Mouse (Mus musculus): ENCODE measurements at regions not wholly inside any gene's neighbourhood (a gene's known extent, or its start where the extent isn't known, plus 50 kb on each side); places are given as distances from the start of the nearest gene placed in this dataset.

GRCm38 (mm10) chr5:111594111-111594510, 139.6 kb upstream of the Gm26897 start:
- in situ Hi-C loops (cut with MboI; ENCODE audit: low sequenced_read_pairs): no loop called here

GRCm38 (mm10) chr5:111595438-111595837, 138.3 kb upstream of the Gm26897 start:
- in situ Hi-C loops (cut with MboI; ENCODE audit: low sequenced_read_pairs): no loop called here

GRCm38 (mm10) chr5:111597733-111598132, 136.0 kb upstream of the Gm26897 start:
- in situ Hi-C loops (cut with MboI; ENCODE audit: low sequenced_read_pairs): no loop called here

- in situ Hi-C loops (cut with MboI; ENCODE audit: low sequenced_read_pairs): no loop called here
These were observed 131.8 kb upstream of the Gm26897 start for GRCm38 (mm10) chr5:111601711-111602521.

GRCm38 (mm10) chr5:111613687-111614086, 120.0 kb upstream of the Gm26897 start:
- in situ Hi-C loops (cut with MboI; ENCODE audit: low sequenced_read_pairs): no loop called here

- in situ Hi-C loops (cut with MboI; ENCODE audit: low sequenced_read_pairs): no loop called here
These were observed 113.8 kb upstream of the Gm26897 start for GRCm38 (mm10) chr5:111619974-111620373.

GRCm38 (mm10) chr5:111620626-111621025, 113.1 kb upstream of the Gm26897 start:
- in situ Hi-C loops (cut with MboI; ENCODE audit: low sequenced_read_pairs): no loop called here

GRCm38 (mm10) chr5:111622481-111622880, 111.2 kb upstream of the Gm26897 start:
- in situ Hi-C loops (cut with MboI; ENCODE audit: low sequenced_read_pairs): no loop called here

- in situ Hi-C loops (cut with MboI; ENCODE audit: low sequenced_read_pairs): no loop called here
These were observed 107.4 kb upstream of the Gm26897 start for GRCm38 (mm10) chr5:111626273-111626798.

GRCm38 (mm10) chr5:111630313-111630844, 103.3 kb upstream of the Gm26897 start:
- in situ Hi-C loops (cut with MboI; ENCODE audit: low sequenced_read_pairs): no loop called here

- in situ Hi-C loops (cut with MboI; ENCODE audit: low sequenced_read_pairs): no loop called here
These were observed 102.1 kb upstream of the Gm26897 start for GRCm38 (mm10) chr5:111631572-111632161.

- in situ Hi-C loops (cut with MboI; ENCODE audit: low sequenced_read_pairs): no loop called here
These were observed 98.6 kb upstream of the Gm26897 start for GRCm38 (mm10) chr5:111635092-111635491.

- in situ Hi-C loops (cut with MboI; ENCODE audit: low sequenced_read_pairs): no loop called here
These were observed 96.8 kb upstream of the Gm26897 start for GRCm38 (mm10) chr5:111636969-111637368.

GRCm38 (mm10) chr5:111638306-111638705, 95.4 kb upstream of the Gm26897 start:
- in situ Hi-C loops (cut with MboI; ENCODE audit: low sequenced_read_pairs): no loop called here

GRCm38 (mm10) chr5:111639476-111640287, 94.0 kb upstream of the Gm26897 start:
- in situ Hi-C loops (cut with MboI; ENCODE audit: low sequenced_read_pairs): no loop called here

GRCm38 (mm10) chr5:111640976-111641375, 92.7 kb upstream of the Gm26897 start:
- in situ Hi-C loops (cut with MboI; ENCODE audit: low sequenced_read_pairs): no loop called here

GRCm38 (mm10) chr5:111641685-111642084, 92.0 kb upstream of the Gm26897 start:
- in situ Hi-C loops (cut with MboI; ENCODE audit: low sequenced_read_pairs): no loop called here

- in situ Hi-C loops (cut with MboI; ENCODE audit: low sequenced_read_pairs): no loop called here
These were observed 89.6 kb upstream of the Gm26897 start for GRCm38 (mm10) chr5:111644142-111644541.

- in situ Hi-C loops (cut with MboI; ENCODE audit: low sequenced_read_pairs): no loop called here
These were observed 88.9 kb upstream of the Gm26897 start for GRCm38 (mm10) chr5:111644788-111645187.

- in situ Hi-C loops (cut with MboI; ENCODE audit: low sequenced_read_pairs): no loop called here
These were observed 86.0 kb upstream of the Gm26897 start for GRCm38 (mm10) chr5:111647686-111648200.

GRCm38 (mm10) chr5:111648481-111648880, 85.2 kb upstream of the Gm26897 start:
- in situ Hi-C loops (cut with MboI; ENCODE audit: low sequenced_read_pairs): no loop called here

All from CH12F3 (cell line).